Mouse (Mus musculus): ENCODE results near the gene Adprhl1. TPM values are rescaled to one million over a fixed set of nuclear protein-coding genes. Genes with fewer than 3 reads are reported as not detected.

Adprhl1 gene
- total RNA-seq (2023; ENCODE audit: inconsistent age), result not detected in 4 replicates

DNA sequence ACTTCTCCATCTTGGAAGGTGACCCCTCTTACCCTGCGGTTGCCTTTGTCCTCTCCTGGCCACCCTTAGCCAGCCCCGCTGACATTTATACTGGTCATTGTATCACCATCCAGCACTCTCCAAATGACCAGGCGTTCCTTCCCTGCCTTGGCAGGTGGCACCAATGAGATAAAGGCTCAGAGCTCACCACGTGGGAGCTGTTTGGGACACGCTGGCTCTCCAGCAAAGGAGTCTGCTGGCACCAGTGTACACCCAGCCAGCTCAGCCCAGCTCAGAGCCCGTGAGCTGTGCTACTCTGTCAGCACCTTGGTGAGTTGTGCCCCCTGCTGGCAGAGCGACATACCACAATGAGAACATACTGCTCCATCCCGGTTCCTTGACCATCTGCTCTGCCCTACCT is at the start of gene Adprhl1:
Adprhl1 (minus strand) TSS at position 144 of the 400 bp plus-strand sequence.

DNA sequence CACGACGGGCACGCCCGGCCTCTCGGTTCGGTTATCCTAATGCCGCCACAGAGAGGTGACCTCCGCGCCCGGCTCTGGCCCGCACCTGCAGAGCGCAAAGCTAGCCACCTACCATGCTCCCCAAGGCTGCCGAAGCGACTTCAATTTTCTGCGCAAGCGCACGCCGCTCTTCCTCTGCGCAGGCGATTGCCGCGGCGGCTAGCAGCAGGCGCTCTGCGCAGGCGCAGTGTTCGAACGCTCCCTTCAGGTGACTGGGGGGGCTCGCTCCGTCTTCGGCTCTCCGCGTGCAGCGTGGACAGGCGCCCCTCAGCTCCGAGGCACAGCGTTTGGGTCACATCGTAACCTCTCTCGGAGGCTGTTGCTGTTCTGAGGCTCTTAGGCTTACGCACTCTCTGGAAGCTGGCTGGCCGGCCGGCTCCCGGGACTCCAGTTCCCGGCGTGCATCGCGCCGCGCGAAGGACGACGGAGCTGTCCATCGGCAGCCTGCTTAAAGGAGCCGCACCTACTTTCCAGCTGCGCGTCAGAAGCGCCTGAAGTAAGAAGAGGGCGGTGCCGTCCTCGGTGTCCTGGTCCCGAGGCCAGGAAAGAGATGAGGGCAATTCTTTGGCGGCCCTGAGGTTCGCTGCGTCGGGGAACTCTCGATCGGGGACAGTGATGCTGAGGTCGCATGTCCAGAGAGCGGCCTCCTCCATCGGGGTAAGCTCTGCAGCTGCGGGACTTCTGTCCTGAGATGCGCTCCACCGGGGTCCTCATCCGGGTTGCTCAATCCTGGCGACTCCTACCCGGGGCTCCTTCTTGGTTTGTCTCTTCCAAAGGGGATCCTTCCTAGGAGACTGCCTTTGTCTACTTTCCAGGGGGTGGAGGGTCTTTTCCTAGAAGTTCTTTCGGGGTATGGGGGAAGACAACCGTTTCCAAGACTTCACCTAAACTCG is 34.0 kb upstream of the Adprhl1 start, which contains the start of the genes Dcun1d2 and Tmco3:
Dcun1d2 (minus strand) TSS at position 440 of the 932 bp plus-strand sequence.
Tmco3 (plus strand) TSS at position 499 of the 932 bp plus-strand sequence.

DNA sequence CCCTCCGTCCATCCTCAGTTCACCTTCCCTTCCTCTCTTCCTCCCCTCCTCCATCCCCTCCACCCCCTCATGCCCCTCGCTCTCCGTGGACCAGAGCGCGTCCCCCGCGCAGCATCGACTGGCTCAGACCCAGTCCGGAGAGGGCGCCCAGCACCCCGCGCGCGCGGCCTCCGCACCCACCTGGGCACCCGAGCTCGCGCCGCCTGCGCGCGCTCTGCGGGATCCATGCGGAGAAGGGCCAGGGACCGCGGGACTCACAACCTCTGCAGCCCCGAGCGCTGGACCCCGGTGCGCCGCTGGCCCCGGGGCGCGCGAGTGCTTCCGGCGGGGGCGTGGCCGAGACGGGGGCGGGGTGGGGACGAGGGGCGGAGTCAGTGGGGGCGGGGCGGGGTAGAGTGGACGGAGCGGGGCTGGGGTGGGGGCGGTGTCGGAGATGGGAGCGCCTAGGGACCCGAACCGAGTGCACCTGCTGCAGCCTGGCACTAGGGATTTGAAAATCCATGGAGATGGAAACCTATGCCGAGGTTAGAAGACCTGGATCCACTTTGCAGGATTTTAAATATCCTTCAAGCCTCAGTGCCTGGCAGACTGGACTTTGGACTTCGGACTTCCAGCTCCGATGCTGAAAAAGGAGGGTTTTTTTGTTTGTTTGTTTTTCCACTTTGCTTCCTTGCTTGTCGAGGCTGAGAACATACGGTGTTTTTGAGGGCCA is 53.5 kb downstream of the Adprhl1 start, which contains the start of gene Grtp1:
Grtp1 (minus strand) TSS at position 320 of the 712 bp plus-strand sequence.

Other genes starting within 250 kb of the Adprhl1 start
- gene F7, start 228.1 kb downstream of the Adprhl1 start, total RNA-seq (2023; ENCODE audit: inconsistent age), result not detected in 4 replicates
- gene F10, start 216.9 kb downstream of the Adprhl1 start, total RNA-seq (2023; ENCODE audit: inconsistent age), result not detected in 4 replicates
- not detected in 4 replicates for gene Proz, start 193.2 kb downstream of the Adprhl1 start, total RNA-seq (2023; ENCODE audit: inconsistent age)
- 31.2 to 39.0 TPM (median 38.1 TPM) in 4 replicates for gene Pcid2, start 148.7 kb downstream of the Adprhl1 start, total RNA-seq (2023; ENCODE audit: inconsistent age)
- gene Cul4a, start 148.5 kb downstream of the Adprhl1 start, total RNA-seq (2023; ENCODE audit: inconsistent age), result 40.1 to 50.0 TPM (median 46.4 TPM) in 4 replicates
- gene Lamp1, start 95.0 kb downstream of the Adprhl1 start, total RNA-seq (2023; ENCODE audit: inconsistent age), result 138 to 148 TPM (median 140 TPM) in 4 replicates
- not detected in 4 replicates for gene Grtp1, start 53.5 kb downstream of the Adprhl1 start, total RNA-seq (2023; ENCODE audit: inconsistent age)
- 11.8 to 12.9 TPM (median 11.9 TPM) in 4 replicates for gene Dcun1d2, start 34.0 kb upstream of the Adprhl1 start, total RNA-seq (2023; ENCODE audit: inconsistent age)
- gene Tmco3, start 34.0 kb upstream of the Adprhl1 start, total RNA-seq (2023; ENCODE audit: inconsistent age), result 12.6 to 16.3 TPM (median 14.7 TPM) in 4 replicates
- gene Tfdp1, start 84.6 kb upstream of the Adprhl1 start, total RNA-seq (2023; ENCODE audit: inconsistent age), result 19.7 to 30.6 TPM (median 27.2 TPM) in 4 replicates
- gene Atp4b, start 142.7 kb upstream of the Adprhl1 start, total RNA-seq (2023; ENCODE audit: inconsistent age), result not detected in 4 replicates
- not detected in 4 replicates for gene Grk1, start 150.9 kb upstream of the Adprhl1 start, total RNA-seq (2023; ENCODE audit: inconsistent age)
- not detected in 4 replicates for gene Tmem255b, start 181.0 kb upstream of the Adprhl1 start, total RNA-seq (2023; ENCODE audit: inconsistent age)
- gene Gas6, start 240.3 kb upstream of the Adprhl1 start, total RNA-seq (2023; ENCODE audit: inconsistent age), result 0.39 to 0.60 TPM (median 0.51 TPM) in 4 replicates